Mouse (Mus musculus) G1E (cell line): ENCODE results near the gene Myh14.

ENCODE experiments used
- CTCF ChIP-seq: IDR thresholded peaks from 2 replicates; pipeline ENCODE4 v1.5.1; 2012; ENCODE audit warnings: low read depth, low read length, inconsistent platforms, mixed read lengths
- GATA1 ChIP-seq: IDR thresholded peaks from 2 replicates; pipeline ENCODE4 v1.6.1; 2012; ENCODE audit warnings: borderline replicate concordance, low read length, inconsistent platforms, mixed read lengths
- TAL1 ChIP-seq: conservative IDR thresholded peaks from 2 replicates; pipeline ENCODE4 v1.6.1; 2012; ENCODE audit warnings: low read depth, low read length, inconsistent platforms, mixed read lengths

DNA sequence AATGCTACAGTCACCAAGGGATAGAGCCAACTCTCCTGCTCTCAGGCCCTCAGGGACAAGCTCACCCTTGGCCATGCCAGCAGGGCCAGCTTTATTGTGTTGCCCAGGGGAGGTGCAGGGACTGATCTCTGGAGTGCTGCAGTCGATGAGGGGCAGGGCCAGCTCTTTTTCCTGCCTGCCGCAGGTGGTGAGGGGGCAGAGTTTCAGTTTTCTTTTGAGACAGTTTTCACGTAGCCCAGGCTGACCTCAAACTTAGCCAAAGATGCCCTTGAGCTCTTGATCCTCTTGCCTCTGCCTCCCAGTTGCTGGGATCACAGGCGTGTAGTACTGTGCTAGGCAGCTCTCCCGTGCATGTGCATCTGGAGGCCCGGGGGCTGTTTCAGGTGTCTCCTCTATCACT, 99.7 kb downstream of the Myh14 start:
- no peak for TF ChIP-seq CTCF
- no peak for TF ChIP-seq GATA1
- TF ChIP-seq TAL1, result no peak
